Comparison of ENCODE assay signal across 8 mouse cellular contexts in the genomic region with DNA sequence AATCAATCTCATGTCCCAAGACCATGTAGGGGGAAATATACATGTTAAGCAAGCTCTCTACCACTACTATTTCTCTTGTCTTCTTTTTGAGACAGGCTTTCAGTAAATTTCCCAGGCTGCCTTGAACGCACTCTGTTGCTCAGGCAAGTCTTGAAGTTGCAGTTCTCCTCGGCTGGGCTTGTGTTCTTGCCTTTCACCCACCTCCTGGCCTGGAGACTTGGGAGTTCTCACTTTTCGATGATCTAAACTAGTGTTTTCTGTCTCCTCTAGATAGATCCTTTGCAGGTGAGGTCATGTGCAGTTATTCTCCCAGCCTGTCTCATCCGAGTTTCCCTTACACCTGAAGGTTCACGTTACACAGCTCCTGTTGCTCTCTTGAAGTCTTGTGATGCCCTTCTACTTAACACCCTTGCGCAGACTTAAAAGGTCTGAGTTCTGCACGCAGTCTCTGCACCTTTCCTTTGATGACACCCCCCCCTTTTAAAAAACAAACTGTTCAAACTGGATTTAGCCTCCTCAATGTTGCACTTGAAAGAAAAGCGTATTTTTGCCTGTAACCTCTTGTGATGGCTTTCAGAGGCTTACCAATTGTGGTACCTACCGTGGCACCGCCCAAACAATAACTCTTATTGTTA. TPM values are rescaled to one million over a fixed set of nuclear protein-coding genes. Genes with fewer than 3 reads are reported as not detected.
DNase-seq lines count a peak whose midpoint lies in the region; ATAC-seq and TF ChIP-seq lines count a peak whose summit lies in the region.

No protein-coding gene starts in this region.

- H3K27ac ChIP-seq in kidney, embryonic 15.5 days, result peak overlapping the region; percentile 100
- peak overlapping the region; percentile 97 for H3K27ac ChIP-seq in cortical plate, adult 2 months (ENCODE audit: insufficient read depth, low read length)
- H3K27ac ChIP-seq in intestine, embryonic 16.5 days (ENCODE audit: low read length), result peak overlapping the region; percentile 98
- H3K27ac ChIP-seq in neural tube, embryonic 13.5 days (replicated peaks), result peak overlapping the region; percentile 99

- peak overlapping the region; percentile 89 for H3K9ac ChIP-seq in kidney, embryonic 15.5 days
- H3K9ac ChIP-seq in intestine, embryonic 16.5 days (ENCODE audit: low read depth, low read length), result peak overlapping the region; percentile 91
- peak overlapping the region; percentile 86 for H3K9ac ChIP-seq in neural tube, embryonic 13.5 days

- H3K36me3 ChIP-seq in kidney, embryonic 15.5 days, result peaks cover 16% of the 10 kb centered on the region
- H3K36me3 ChIP-seq in intestine, embryonic 16.5 days (ENCODE audit: control insufficient read depth, insufficient read depth, low read length), result no peaks in the 10 kb centered on the region
- H3K36me3 ChIP-seq in neural tube, embryonic 13.5 days, result peaks cover 12% of the 10 kb centered on the region

- DNase-seq in kidney, adult 9 months, result no peak
- DNase-seq in layer of hippocampus, postnatal 25 days (ENCODE audit: extremely low spot score in 1 of 2, low spot score in 1 of 2), result no peak
- DNase-seq in left cerebral cortex, postnatal 4 days, result no peak

- no peaks in the 10 kb centered on the region for H3K27me3 ChIP-seq in kidney, embryonic 15.5 days
- no peaks in the 10 kb centered on the region for H3K27me3 ChIP-seq in intestine, embryonic 16.5 days (replicated peaks; ENCODE audit: control insufficient read depth, insufficient read depth, low read length)
- no peaks in the 10 kb centered on the region for H3K27me3 ChIP-seq in neural tube, embryonic 13.5 days

- ATAC-seq in kidney, embryonic 15.5 days (replicated peaks; ENCODE audit: low FRiP score), result no peak
- no peak for ATAC-seq in intestine, embryonic 16.5 days
- no peak for ATAC-seq in neural tube, embryonic 13.5 days (ENCODE audit: low read depth)
- no peak for ATAC-seq in megakaryocyte progenitor cell, adult 5-6 weeks (replicated peaks; ENCODE audit: poor library complexity)

- peaks cover 23% of the 10 kb centered on the region for H3K4me1 ChIP-seq in kidney, embryonic 15.5 days
- H3K4me1 ChIP-seq in cortical plate, adult 2 months (ENCODE audit: control insufficient read depth, insufficient read depth, low read length), result peaks cover 2% of the 10 kb centered on the region; the same call in 1 of the 2 replicates
- peaks cover 13% of the 10 kb centered on the region for H3K4me1 ChIP-seq in intestine, embryonic 16.5 days (ENCODE audit: control insufficient read depth, insufficient read depth, low read length)
- peaks cover 34% of the 10 kb centered on the region for H3K4me1 ChIP-seq in neural tube, embryonic 13.5 days (replicated peaks)

- no peaks in the 10 kb centered on the region for H3K9me3 ChIP-seq in kidney, embryonic 15.5 days (replicated peaks)
- no peaks in the 10 kb centered on the region for H3K9me3 ChIP-seq in intestine, embryonic 16.5 days (ENCODE audit: control insufficient read depth, low read length)
- no peaks in the 10 kb centered on the region for H3K9me3 ChIP-seq in neural tube, embryonic 13.5 days

- no peak for TF ChIP-seq CTCF in cortical plate, adult 2 months (IDR thresholded peaks at IDR 0.05; ENCODE audit: extremely low read depth, insufficient read depth, low read length)

- H3K4me3 ChIP-seq in kidney, embryonic 15.5 days (replicated peaks), result peak overlapping the region; percentile 99
- peak overlapping the region; percentile 63; the same call in 1 of the 2 replicates for H3K4me3 ChIP-seq in cortical plate, adult 2 months (ENCODE audit: insufficient read depth, low read length)
- peak overlapping the region; percentile 96 for H3K4me3 ChIP-seq in intestine, embryonic 16.5 days (ENCODE audit: low read length)
- peak overlapping the region; percentile 97 for H3K4me3 ChIP-seq in neural tube, embryonic 13.5 days

- intact Hi-C loops in left cerebral cortex, postnatal 4 days (cut with DNase I), result no loop called here

- peak overlapping the region; percentile 96 for H3K4me2 ChIP-seq in kidney, embryonic 15.5 days
- peak overlapping the region; percentile 92 for H3K4me2 ChIP-seq in intestine, embryonic 16.5 days (ENCODE audit: low read depth, low read length)
- H3K4me2 ChIP-seq in neural tube, embryonic 13.5 days, result peak overlapping the region; percentile 86

- TF ChIP-seq POLR2A in cortical plate, adult 2 months (IDR thresholded peaks at IDR 0.05; ENCODE audit: extremely low read depth, insufficient read depth, low read length), result no peak

- 25% methylated on average over 10 of the region's 10 CpGs for whole genome bisulfite sequencing in kidney, embryonic 15.5 days
- 28% methylated on average over 10 of the region's 10 CpGs for WGBS in intestine, embryonic 16.5 days
- 28% methylated on average over 10 of the region's 10 CpGs for WGBS in neural tube, embryonic 13.5 days

RNA-seq across cellular contexts. Expression of gene Hnrnph1, which starts 0.5 kb away (rescaled TPM):
- polyA plus RNA-seq in kidney, embryonic 15.5 days (2015; fragmentation: Nextera tagmentation; extraction: Ambion mirVana), result 498 and 501 TPM in 2 replicates
- 227 and 311 TPM in 2 replicates for polyA plus RNA-seq in cortical plate, adult 2 months (2012; rRNA removed)
- 243 and 262 TPM in 2 replicates for polyA plus RNA-seq in intestine, embryonic 16.5 days (2015; fragmentation: Nextera tagmentation; extraction: Ambion mirVana)
- 482 and 577 TPM in 2 replicates for polyA plus RNA-seq in neural tube, embryonic 13.5 days (2015; fragmentation: Nextera tagmentation; extraction: Ambion mirVana)
- 100 to 1,000 TPM; 241 to 264 TPM for total RNA-seq in layer of hippocampus, postnatal 25 days (2021)
- 100 to 1,000 TPM; 508 to 515 TPM for total RNA-seq in left cerebral cortex, postnatal 4 days (2021)
- 748 and 912 TPM in 2 replicates for total RNA-seq in megakaryocyte progenitor cell, adult 5-6 weeks (2015)
- total RNA-seq in megakaryocyte progenitor cell, adult 5-6 weeks (2017), result 703 and 864 TPM in 2 replicates

RNA-seq across cellular contexts. Expression of gene Cby3, which starts 22.0 kb away (rescaled TPM):
- polyA plus RNA-seq in kidney, embryonic 15.5 days (2015; fragmentation: Nextera tagmentation; extraction: Ambion mirVana), result 0.78 and 1.3 TPM in 2 replicates
- 0.53 and 0.71 TPM in 2 replicates for polyA plus RNA-seq in cortical plate, adult 2 months (2012; rRNA removed)
- 0.20 and 0.21 TPM in 2 replicates for polyA plus RNA-seq in intestine, embryonic 16.5 days (2015; fragmentation: Nextera tagmentation; extraction: Ambion mirVana)
- polyA plus RNA-seq in neural tube, embryonic 13.5 days (2015; fragmentation: Nextera tagmentation; extraction: Ambion mirVana), result 0.78 and 1.2 TPM in 2 replicates
- under 1 TPM in 1 of 2 experiments, not detected in 1; 0.42 TPM for total RNA-seq in layer of hippocampus, postnatal 25 days (2021)
- not detected for total RNA-seq in left cerebral cortex, postnatal 4 days (2021)
- not detected in 2 replicates for total RNA-seq in megakaryocyte progenitor cell, adult 5-6 weeks (2015)
- 0.29 TPM in 1 of 2 replicates, not detected in the other for total RNA-seq in megakaryocyte progenitor cell, adult 5-6 weeks (2017)

RNA-seq across cellular contexts. Expression of gene Canx, which starts 50.8 kb away (rescaled TPM):
- polyA plus RNA-seq in kidney, embryonic 15.5 days (2015; fragmentation: Nextera tagmentation; extraction: Ambion mirVana), result 372 and 393 TPM in 2 replicates
- polyA plus RNA-seq in cortical plate, adult 2 months (2012; rRNA removed), result 229 and 257 TPM in 2 replicates
- polyA plus RNA-seq in intestine, embryonic 16.5 days (2015; fragmentation: Nextera tagmentation; extraction: Ambion mirVana), result 347 and 362 TPM in 2 replicates
- 275 and 302 TPM in 2 replicates for polyA plus RNA-seq in neural tube, embryonic 13.5 days (2015; fragmentation: Nextera tagmentation; extraction: Ambion mirVana)
- 100 to 1,000 TPM; 390 to 437 TPM for total RNA-seq in layer of hippocampus, postnatal 25 days (2021)
- 100 to 1,000 TPM; 377 to 394 TPM for total RNA-seq in left cerebral cortex, postnatal 4 days (2021)
- total RNA-seq in megakaryocyte progenitor cell, adult 5-6 weeks (2015), result 500 and 518 TPM in 2 replicates
- 1,173 and 1,480 TPM in 2 replicates for total RNA-seq in megakaryocyte progenitor cell, adult 5-6 weeks (2017)

RNA-seq across cellular contexts. Expression of gene Rufy1, which starts 54.7 kb away (rescaled TPM):
- polyA plus RNA-seq in kidney, embryonic 15.5 days (2015; fragmentation: Nextera tagmentation; extraction: Ambion mirVana), result 25.7 and 27.9 TPM in 2 replicates
- polyA plus RNA-seq in cortical plate, adult 2 months (2012; rRNA removed), result 36.4 and 37.5 TPM in 2 replicates
- polyA plus RNA-seq in intestine, embryonic 16.5 days (2015; fragmentation: Nextera tagmentation; extraction: Ambion mirVana), result 19.5 and 20.2 TPM in 2 replicates
- 26.5 and 28.4 TPM in 2 replicates for polyA plus RNA-seq in neural tube, embryonic 13.5 days (2015; fragmentation: Nextera tagmentation; extraction: Ambion mirVana)
- total RNA-seq in layer of hippocampus, postnatal 25 days (2021), result 10 to 100 TPM; 26.7 to 30.3 TPM
- total RNA-seq in left cerebral cortex, postnatal 4 days (2021), result 10 to 100 TPM; 21.3 to 22.5 TPM
- 29.5 and 38.1 TPM in 2 replicates for total RNA-seq in megakaryocyte progenitor cell, adult 5-6 weeks (2015)
- total RNA-seq in megakaryocyte progenitor cell, adult 5-6 weeks (2017), result 42.5 and 48.5 TPM in 2 replicates
